Mouse (Mus musculus): ENCODE results near the gene Glb1l. TPM values are rescaled to one million over a fixed set of nuclear protein-coding genes. Genes with fewer than 3 reads are reported as not detected.
A peak's percentile ranks its signal among the peaks of the same experiment; 100 is the strongest.

The Glb1l gene
- total RNA-seq, 2 experiments from 2014 or later: 18.3 to 26.6 TPM

GRCm38 (mm10) chr1:75231224-75231623 is 20.6 kb upstream of the Glb1l start:
- DNase-seq: no peak

DNA sequence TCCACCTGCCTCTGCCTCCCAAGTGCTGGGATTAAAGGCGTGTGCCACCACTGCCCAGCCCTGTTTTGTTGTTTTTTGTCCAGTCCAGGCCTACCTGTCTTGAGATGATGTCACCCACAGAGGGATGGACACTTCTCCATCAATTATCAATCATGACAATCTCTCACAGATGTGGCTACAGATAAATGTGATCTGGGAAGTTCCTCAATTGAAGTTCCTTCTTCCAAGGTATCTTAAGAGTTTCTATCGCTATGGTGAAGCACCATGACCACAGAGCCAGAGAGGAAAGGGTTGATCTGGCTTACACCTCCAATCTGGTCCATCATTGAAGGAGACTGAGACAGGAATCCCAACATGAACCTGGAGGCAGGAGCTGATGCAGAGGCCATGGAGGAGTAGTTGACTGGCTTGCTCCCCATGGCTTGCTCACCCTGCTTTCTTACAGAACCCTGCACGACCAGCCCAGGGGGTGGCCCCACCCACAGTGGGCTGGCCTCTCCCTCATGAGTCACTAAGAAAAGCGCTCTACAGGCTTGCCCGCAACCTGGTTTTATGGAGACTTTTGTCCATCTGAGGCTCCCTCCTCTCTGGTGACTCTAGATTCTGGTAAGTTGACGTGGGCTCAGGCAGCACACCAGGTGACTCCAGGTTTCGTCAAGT is 19.9 kb upstream of the Glb1l start:
- no peak for DNase-seq

DNA sequence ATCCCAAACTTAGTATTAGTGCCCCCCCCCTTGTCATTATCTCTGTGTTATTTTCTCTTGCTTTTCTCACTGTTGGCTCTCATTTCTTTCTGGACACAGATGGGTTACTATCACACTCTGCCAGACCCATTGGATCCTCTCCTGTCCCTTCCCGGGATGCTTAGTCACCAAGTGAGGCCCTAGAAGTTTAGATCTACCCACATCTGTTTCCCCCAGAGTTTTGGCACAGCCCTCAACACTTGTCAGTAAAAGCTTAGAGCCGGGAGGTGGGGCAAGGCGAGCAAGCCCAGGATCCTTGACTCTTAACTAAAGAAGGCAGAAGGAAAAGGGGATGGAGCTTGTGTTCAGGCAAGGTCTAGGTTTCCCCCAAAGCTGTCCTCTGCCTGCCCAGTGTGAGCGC is 18.5 kb upstream of the Glb1l start:
- no peak for DNase-seq

DNA sequence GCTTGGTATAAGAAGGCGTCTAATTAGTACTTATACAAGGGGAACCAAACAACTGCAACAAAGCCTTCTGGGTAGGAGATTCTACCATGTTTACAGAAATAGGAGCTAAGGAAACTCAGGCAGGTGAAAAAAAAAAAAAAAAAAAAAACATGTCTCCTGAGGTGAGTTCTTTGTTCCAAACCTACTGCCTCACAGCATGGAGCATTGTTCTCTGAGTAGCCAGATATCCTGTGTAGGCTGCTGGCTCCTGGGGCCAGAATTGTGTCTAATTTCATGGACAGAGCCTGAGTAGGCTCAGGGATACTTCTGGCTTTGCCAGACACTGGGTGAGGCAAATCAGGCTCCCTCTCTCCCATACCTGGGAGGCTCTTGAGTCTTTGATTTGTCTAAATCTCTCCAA is 17.0 kb upstream of the Glb1l start:
- DNase-seq: no peak

DNA sequence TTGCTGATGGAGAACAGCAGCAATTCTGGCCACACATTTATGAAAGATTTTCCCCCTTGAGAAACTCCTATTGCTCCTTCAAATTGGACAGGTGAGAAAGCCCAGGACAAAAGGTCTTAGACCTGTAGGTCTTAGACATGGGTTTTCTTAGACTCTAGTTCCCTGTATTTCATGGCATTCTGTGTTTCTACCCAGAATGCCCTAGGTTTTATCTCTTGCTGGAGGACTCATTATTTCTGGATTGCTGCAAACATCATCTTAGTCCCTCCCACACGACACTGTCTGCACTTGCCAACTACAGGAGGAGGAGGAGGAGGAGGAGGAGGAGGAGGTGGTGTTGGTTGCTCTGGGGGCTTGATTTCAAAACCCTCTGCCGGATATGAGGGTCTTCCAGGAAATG is 15.5 kb upstream of the Glb1l start:
- DNase-seq: no peak

GRCm38 (mm10) chr1:75225473-75225872 is 14.9 kb upstream of the Glb1l start:
- no peak for DNase-seq

DNA sequence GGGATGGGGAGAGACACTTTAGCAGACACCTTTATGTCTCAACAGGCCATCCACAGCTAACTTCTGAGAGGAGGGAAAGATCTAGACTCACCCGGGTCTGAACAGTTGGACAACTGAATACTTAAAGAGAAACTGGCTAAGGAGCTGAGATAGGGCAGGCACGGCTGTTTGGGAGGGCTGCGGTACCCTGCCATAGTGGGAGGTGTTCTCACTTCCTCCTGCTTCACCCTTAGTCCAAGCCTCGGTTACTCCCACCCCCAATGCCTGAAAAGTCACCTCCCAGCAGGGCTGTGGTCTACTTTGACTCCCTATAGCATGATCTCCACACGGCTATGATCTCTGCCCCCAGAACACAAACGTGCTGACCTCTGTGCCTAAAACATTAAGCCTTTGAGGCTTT is 12.9 kb upstream of the Glb1l start:
- DNase-seq: no peak

DNA sequence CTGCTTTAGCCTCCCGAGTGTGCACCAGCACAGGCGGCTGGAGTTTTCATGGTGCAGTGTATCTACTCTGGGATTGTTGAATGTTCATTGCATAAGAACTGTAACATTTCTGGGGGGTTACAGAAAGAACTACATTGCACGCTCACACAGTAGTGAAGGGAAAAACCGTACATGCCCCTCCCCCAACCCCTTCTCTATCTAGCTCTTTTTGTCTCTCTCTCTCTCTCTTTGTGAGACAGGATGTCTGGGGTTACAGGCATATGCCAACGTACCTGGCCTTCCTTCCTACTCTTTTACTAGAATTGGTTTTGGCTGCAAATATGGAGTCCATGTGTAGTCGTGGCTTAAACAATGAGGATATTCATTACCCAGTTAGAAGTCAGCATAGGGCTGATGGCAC is 12.3 kb upstream of the Glb1l start:
- no peak for DNase-seq

DNA sequence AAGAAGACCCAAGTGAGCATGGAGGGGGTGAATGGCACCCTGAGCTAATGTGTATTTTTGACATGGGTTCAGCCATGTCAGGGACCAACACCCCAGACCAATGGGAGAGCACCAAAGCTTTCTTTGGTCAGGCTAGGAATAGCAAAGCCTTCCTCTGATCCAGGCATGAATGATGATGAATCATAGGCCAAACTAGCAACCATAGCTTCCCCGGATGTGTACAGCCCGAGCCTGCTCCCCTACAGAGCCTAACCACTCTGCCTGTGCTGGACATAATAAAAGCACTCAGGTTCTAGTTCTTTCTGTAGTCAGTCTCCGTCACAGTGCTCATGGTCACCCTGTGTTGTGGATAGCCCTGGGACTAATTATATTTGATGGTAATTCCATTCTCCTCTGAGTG is 10.9 kb upstream of the Glb1l start:
- DNase-seq: no peak

- peak; percentile 25 for DNase-seq
These were observed 8.9 kb upstream of the Glb1l start, which contains the start of gene Tuba4a for GRCm38 (mm10) chr1:75219531-75219930. TSS of gene Tuba4a (minus strand) at chr1:75219865.

GRCm38 (mm10) chr1:75219078-75219477 is 8.5 kb upstream of the Glb1l start:
- DNase-seq: peak; percentile 92

GRCm38 (mm10) chr1:75218227-75219001 is 7.8 kb upstream of the Glb1l start:
- peak; percentile 43 for DNase-seq

GRCm38 (mm10) chr1:75217893-75218226 is 7.2 kb upstream of the Glb1l start:
- no peak for DNase-seq

GRCm38 (mm10) chr1:75216797-75217585 is 6.4 kb upstream of the Glb1l start:
- DNase-seq: no peak

- DNase-seq: no peak
These were observed 5.2 kb upstream of the Glb1l start for GRCm38 (mm10) chr1:75215785-75216184.

DNA sequence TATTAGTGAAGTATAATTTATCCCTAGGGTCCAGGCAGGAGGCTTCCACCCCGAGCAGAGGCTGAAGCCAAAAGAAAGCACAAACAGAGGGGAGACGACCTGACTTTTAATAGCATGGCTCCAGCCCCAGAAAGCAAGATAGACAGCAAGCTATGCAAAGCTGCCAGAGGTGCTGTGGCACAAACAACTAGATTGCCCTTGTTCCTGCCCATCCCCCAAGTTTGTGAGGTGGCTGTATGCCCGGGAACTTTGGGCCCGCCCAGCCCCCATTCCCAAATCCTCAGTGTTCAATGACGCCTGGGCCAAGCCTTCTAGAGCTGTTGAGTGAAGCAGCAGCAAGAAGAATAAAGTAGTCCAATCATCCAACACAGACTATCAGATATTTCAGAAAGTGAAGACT is 4.3 kb upstream of the Glb1l start:
- DNase-seq: peak; percentile 65

DNA sequence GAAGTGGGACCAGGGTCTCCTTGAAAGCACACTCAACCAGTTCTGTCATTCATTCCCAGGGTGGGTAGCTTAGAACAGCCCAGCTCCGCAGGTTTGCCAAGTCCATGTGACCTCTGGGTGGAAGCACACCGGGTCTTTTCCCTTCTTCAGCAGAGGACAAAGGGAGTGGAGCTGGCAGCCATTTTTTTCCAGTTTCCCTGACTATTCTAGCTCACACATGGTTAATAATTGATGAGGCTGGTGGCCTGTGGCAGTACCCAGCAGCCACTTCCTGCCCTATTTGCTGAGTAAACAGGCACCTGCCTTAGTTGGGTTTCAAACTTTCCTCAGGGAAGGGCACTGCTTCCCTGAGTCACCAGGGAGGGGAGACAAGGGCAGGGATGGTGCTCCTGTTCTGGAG is 3.8 kb upstream of the Glb1l start:
- no peak for DNase-seq

DNA sequence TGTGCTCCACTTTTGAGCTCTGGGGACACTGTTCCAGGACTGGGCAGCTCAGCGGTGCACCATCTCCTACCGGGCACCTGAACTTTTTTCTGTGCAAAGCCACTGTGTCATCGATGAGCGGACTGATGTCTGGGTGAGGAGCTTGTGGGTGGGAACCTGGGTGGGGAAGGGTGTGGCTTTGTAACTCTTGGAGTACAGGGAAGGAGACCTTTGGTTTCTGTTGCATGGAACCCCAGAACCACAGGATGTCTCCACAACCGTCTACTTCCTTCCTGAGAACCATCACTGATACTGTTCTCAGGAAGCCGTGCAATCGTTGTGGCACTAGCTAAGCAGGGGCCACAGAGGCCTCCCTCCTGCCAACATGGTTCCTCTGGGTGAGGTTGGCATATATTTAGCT is 2.5 kb upstream of the Glb1l start:
- DNase-seq: no peak

GRCm38 (mm10) chr1:75212542-75212941 is 1.9 kb upstream of the Glb1l start:
- DNase-seq: no peak

- DNase-seq: no peak
These were observed 612 bp upstream of the Glb1l start for GRCm38 (mm10) chr1:75211141-75211708.

GRCm38 (mm10) chr1:75208967-75209678 is 1.5 kb downstream of the Glb1l start:
- DNase-seq: peak; percentile 62

GRCm38 (mm10) chr1:75201236-75201635 is 9.4 kb downstream of the Glb1l start:
- DNase-seq: no peak

Measured in adrenal gland, postnatal 10 days (tissue).